ENCODE assay signal across 34 mouse cellular contexts in the genomic region with DNA sequence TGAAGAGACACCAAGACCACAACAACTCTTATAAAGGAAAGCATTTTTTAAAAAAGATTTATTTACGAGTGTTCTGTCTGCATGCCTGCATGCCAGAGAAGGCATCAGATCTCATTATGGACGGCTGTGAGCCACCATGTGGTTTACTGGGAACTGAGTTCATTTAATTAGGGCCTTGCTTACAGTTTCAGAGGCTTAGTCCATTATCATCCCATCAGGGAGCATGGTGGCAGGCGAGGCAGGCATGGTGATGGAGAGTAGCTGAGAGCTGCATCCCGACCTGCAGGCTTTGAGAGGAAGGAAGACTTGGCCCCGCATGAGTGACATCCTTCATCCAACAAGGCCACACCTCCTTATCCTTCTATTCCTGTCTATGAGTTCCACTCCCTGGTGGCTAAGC. TPM values are rescaled to one million over a fixed set of nuclear protein-coding genes. Genes with fewer than 3 reads are reported as not detected.
DNase-seq lines count a peak whose midpoint lies in the region; ATAC-seq and TF ChIP-seq lines count a peak whose summit lies in the region.
"Had no signal": no experiment of that assay in that cellular context is flagged by ENCODE, and none has a peak within 500 bp of the region (broad histone marks: within the 10 kb centered on the region; RNA-seq: fewer than 3 reads in every experiment).

No protein-coding gene starts in this region.

- no peaks in the 10 kb centered on the region for H3K27me3 ChIP-seq in heart, embryonic 10.5 days (ENCODE audit: insufficient read depth, poor library complexity, severe bottlenecking)
- H3K27me3 ChIP-seq in stomach, postnatal 0 days (ENCODE audit: control insufficient read depth, insufficient read depth, low read length) = no peaks in the 10 kb centered on the region
- H3K27me3 ChIP-seq: intestine, embryonic 15.5 days; limb, embryonic 15.5 days; lung, embryonic 15.5 days; midbrain, embryonic 15.5 days; neural tube, embryonic 15.5 days had no signal

- no peaks in the 10 kb centered on the region for H3K9me3 ChIP-seq in heart, embryonic 10.5 days
- H3K9me3 ChIP-seq in stomach, postnatal 0 days (ENCODE audit: control insufficient read depth, low read length) = no peaks in the 10 kb centered on the region
- H3K9me3 ChIP-seq: hindbrain, embryonic 10.5 days; intestine, embryonic 15.5 days; limb, embryonic 10.5 days; limb, embryonic 15.5 days; liver, embryonic 15.5 days; lung, embryonic 15.5 days; midbrain, embryonic 10.5 days; midbrain, embryonic 15.5 days; neural tube, embryonic 15.5 days had no signal

- no peak overlapping the region for H3K9ac ChIP-seq in stomach, postnatal 0 days (ENCODE audit: low read length)
- H3K9ac ChIP-seq: intestine, embryonic 15.5 days; limb, embryonic 15.5 days; liver, embryonic 15.5 days; lung, embryonic 15.5 days; midbrain, embryonic 15.5 days; neural tube, embryonic 15.5 days had no signal

- no peak for TF ChIP-seq POLR2A in brain, embryonic 14.5 days (IDR thresholded peaks at IDR 0.05; ENCODE audit: borderline replicate concordance, extremely low read depth, insufficient read depth, insufficient read length, poor library complexity, severe bottlenecking)

- no peak overlapping the region for H3K4me2 ChIP-seq in stomach, postnatal 0 days (replicated peaks; ENCODE audit: low read depth)
- H3K4me2 ChIP-seq: intestine, embryonic 15.5 days; limb, embryonic 15.5 days; liver, embryonic 15.5 days; lung, embryonic 15.5 days; midbrain, embryonic 15.5 days; neural tube, embryonic 15.5 days had no signal

- DNase-seq in heart, embryonic 10.5 days (ENCODE audit: low spot score) = no peak
- DNase-seq in heart, adult 11 months = no peak
- DNase-seq in layer of hippocampus, adult 2 months (ENCODE audit: low spot score in 2 of 2) = no peak
- no peak for DNase-seq in layer of hippocampus, postnatal 25 days (ENCODE audit: extremely low spot score in 1 of 2, low spot score in 1 of 2)
- peak; percentile 59 for DNase-seq in brain, embryonic 14.5 days (ENCODE audit: low read depth)
- no peak for DNase-seq in stomach, postnatal 0 days (ENCODE audit: low spot score)
- DNase-seq in ovary, adult 18-20 months (ENCODE audit: low spot score) = no peak
- DNase-seq: adrenal gland, postnatal 25 days; cerebellum, adult 8-10 months; cerebellum, postnatal 36 days; gastrocnemius, adult 2 months; gastrocnemius, postnatal 36 days; heart, postnatal 10 days; kidney, postnatal 4 days; right cerebral cortex, adult 18-20 months; spleen, adult 18-20 months; thymus, postnatal 4 days had no signal

- TF ChIP-seq CTCF in layer of hippocampus, adult 2 months (conservative IDR thresholded peaks at IDR 0.05) = no peak
- TF ChIP-seq CTCF in brain, embryonic 14.5 days (IDR thresholded peaks at IDR 0.05; ENCODE audit: borderline replicate concordance, extremely low read depth, insufficient read depth, insufficient read length) = no peak
- no peak for TF ChIP-seq CTCF in stomach, postnatal 0 days (IDR thresholded peaks at IDR 0.05; ENCODE audit: low read depth)

- 57% methylated on average over 5 of the region's 5 CpGs for WGBS in heart, embryonic 10.5 days
- WGBS in stomach, postnatal 0 days = 65% methylated on average over 5 of the region's 5 CpGs

- H3K27ac ChIP-seq in heart, embryonic 10.5 days = peak overlapping the region; percentile 83
- H3K27ac ChIP-seq in layer of hippocampus, adult 2 months = peak overlapping the region; percentile 65; the same call in 1 of the 2 replicates
- H3K27ac ChIP-seq in stomach, postnatal 0 days (replicated peaks) = no peak overlapping the region
- H3K27ac ChIP-seq: gastrocnemius, adult 2 months; hindbrain, embryonic 10.5 days; hindbrain, postnatal 0 days; intestine, embryonic 15.5 days; kidney, postnatal 0 days; limb, embryonic 10.5 days; limb, embryonic 15.5 days; liver, embryonic 15.5 days; lung, embryonic 15.5 days; midbrain, embryonic 10.5 days; midbrain, embryonic 15.5 days; neural tube, embryonic 15.5 days had no signal

- ATAC-seq in stomach, postnatal 0 days (ENCODE audit: low FRiP score, low TSS enrichment) = no peak
- ATAC-seq: CD4-positive, CD25-positive, alpha-beta regulatory T cell, adult 4 months; hindbrain, postnatal 0 days; intestine, embryonic 15.5 days; midbrain, embryonic 15.5 days had no signal

- no peak overlapping the region for H3K4me3 ChIP-seq in heart, embryonic 10.5 days
- no peak overlapping the region for H3K4me3 ChIP-seq in layer of hippocampus, adult 2 months
- no peak overlapping the region for H3K4me3 ChIP-seq in stomach, postnatal 0 days (ENCODE audit: low read depth, low read length)
- H3K4me3 ChIP-seq: gastrocnemius, adult 2 months; hindbrain, embryonic 10.5 days; intestine, embryonic 15.5 days; limb, embryonic 10.5 days; limb, embryonic 15.5 days; liver, embryonic 15.5 days; lung, embryonic 15.5 days; midbrain, embryonic 10.5 days; midbrain, embryonic 15.5 days; neural tube, embryonic 15.5 days had no signal

- no peaks in the 10 kb centered on the region for H3K36me3 ChIP-seq in heart, embryonic 10.5 days
- H3K36me3 ChIP-seq in stomach, postnatal 0 days (ENCODE audit: control insufficient read depth, insufficient read depth, low read length) = no peaks in the 10 kb centered on the region
- H3K36me3 ChIP-seq: hindbrain, embryonic 10.5 days; intestine, embryonic 15.5 days; limb, embryonic 10.5 days; limb, embryonic 15.5 days; liver, embryonic 15.5 days; lung, embryonic 15.5 days; midbrain, embryonic 10.5 days; midbrain, embryonic 15.5 days; neural tube, embryonic 15.5 days had no signal

- no peak for TF ChIP-seq EP300 in stomach, postnatal 0 days (optimal IDR thresholded peaks at IDR 0.05)

- H3K4me1 ChIP-seq in heart, embryonic 10.5 days = peaks cover 70% of the 10 kb centered on the region
- H3K4me1 ChIP-seq in stomach, postnatal 0 days (replicated peaks; ENCODE audit: control insufficient read depth, insufficient read depth) = no peaks in the 10 kb centered on the region
- H3K4me1 ChIP-seq: intestine, embryonic 15.5 days; limb, embryonic 10.5 days; lung, embryonic 15.5 days had no signal

RNA-seq across cellular contexts. Expression of gene Tbx19, which starts 52.1 kb away (rescaled TPM):
- not detected in 2 replicates for polyA plus RNA-seq in heart, embryonic 10.5 days (2016; fragmentation: Nextera tagmentation; extraction: Ambion mirVana)
- total RNA-seq in layer of hippocampus, adult 2 months (2021) = not detected
- total RNA-seq in layer of hippocampus, postnatal 25 days (2021) = not detected
- 0.10 and 0.18 TPM in 2 replicates for polyA plus RNA-seq in brain, embryonic 14.5 days (2012; rRNA removed)
- polyA plus RNA-seq in stomach, postnatal 0 days (2015; fragmentation: Nextera tagmentation; extraction: Ambion mirVana) = not detected in 2 replicates
- total RNA-seq: adrenal gland, adult 18-20 months; gastrocnemius, adult 2 months; gastrocnemius, postnatal 36 days; heart, adult 8-10 months; heart, postnatal 10 days; hindbrain, postnatal 0 days; left cerebral cortex, postnatal 10 days had no signal
- polyA plus RNA-seq: CD4-positive, CD25-positive, alpha-beta regulatory T cell, adult 4 months; embryonic facial prominence, embryonic 11.5 days; hindbrain, embryonic 10.5 days; hindbrain, postnatal 0 days; intestine, embryonic 15.5 days; kidney, postnatal 0 days; limb, embryonic 10.5 days; limb, embryonic 15.5 days; liver, embryonic 15.5 days; midbrain, embryonic 10.5 days; neural tube, embryonic 15.5 days; stomach, embryonic 16.5 days had no signal
